Mouse (Mus musculus): ENCODE measurements around the gene Vipr1. TPM values are rescaled to one million over a fixed set of nuclear protein-coding genes. Genes with fewer than 3 reads are reported as not detected.

Gene Vipr1
- total and polyA plus RNA-seq, 2 experiments from 2014 or later: 0.51 to 1.3 TPM

DNA sequence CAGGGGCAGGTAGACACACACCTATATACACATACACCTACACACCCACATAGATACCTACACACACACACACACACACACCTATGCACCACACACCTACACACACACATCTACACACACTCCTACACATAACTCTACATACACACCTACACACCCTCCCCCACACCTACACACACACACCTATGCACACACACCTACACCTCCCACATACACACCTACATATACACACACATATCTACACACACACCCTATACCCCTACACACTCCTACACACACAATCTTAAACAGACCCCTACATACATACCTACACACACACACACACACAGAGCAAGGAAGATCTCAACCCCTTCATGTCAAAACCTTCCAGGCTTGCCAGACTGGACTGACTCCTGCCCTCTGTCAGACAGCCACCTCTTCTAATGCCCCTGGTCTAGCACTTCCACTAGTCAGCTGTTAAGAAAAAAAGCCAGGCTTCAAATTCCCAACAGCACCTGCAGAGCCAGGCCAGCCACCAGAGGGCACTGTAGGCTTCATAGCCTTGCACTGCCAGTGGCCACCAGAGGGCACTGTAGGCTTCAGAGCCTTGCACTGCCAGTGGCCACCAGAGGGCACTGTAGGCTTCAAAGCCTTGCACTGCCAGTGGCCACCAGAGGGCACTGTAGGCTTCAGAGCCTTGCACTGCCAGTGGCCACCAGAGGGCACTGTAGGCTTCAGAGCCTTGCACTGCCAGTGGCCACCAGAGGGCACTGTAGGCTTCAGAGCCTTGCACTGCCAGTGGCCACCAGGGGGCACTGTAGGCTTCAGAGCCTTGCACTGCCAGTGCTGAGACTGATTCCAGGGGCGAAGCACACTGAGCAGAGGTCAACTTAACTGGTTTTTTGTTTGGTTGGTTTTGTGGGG lies 54.9 kb downstream of the Vipr1 start:
- no peaks in the 10 kb centered on the region for H3K27me3 ChIP-seq (ENCODE audit: insufficient read depth, low read length)
- ATAC-seq: peak; percentile 73
- no peaks in the 10 kb centered on the region for H3K9me3 ChIP-seq (ENCODE audit: low read length)
- no peak overlapping the region for H3K9ac ChIP-seq (replicated peaks; ENCODE audit: low read length)
- H3K27ac ChIP-seq: no peak overlapping the region
- H3K4me3 ChIP-seq (ENCODE audit: low read length): no peak overlapping the region
- DNase-seq (ENCODE audit: low spot score): peak; percentile 62
- H3K4me2 ChIP-seq (ENCODE audit: low read depth, low read length): no peak overlapping the region
- TF ChIP-seq CTCF (IDR thresholded peaks at IDR 0.05; ENCODE audit: low read depth): peak; percentile 99
- H3K4me1 ChIP-seq (ENCODE audit: insufficient read depth, low read length): no peaks in the 10 kb centered on the region
- WGBS: 100% methylated on average over 1 of the region's 1 CpGs
- peaks cover 20% of the 10 kb centered on the region; the same call in 1 of the 2 replicates for H3K36me3 ChIP-seq (ENCODE audit: insufficient read depth, low read length)

DNA sequence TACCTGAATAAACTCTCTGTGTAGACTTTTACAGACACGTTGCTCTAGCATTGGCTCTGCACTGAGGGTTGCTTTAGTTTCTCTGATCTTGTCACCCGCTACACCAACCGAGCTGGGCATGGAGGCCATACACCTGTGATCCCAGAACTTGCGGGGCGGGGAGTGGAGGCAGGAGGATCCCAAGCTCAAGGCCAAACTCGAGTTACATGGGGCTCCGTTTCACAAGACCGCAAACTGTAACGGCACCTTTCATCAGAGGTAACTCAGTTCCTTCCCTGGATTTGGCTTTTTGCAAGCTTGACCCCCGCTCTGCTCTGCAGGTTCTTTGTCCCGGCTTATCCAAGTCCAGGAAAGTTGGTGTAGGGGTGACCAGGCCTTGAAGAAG lies 61.7 kb downstream of the Vipr1 start:
- peak overlapping the region; percentile 77 for H3K9ac ChIP-seq (replicated peaks; ENCODE audit: low read length)
- DNase-seq (ENCODE audit: low spot score) (no peak), ATAC-seq (no peak)
- no peaks in the 10 kb centered on the region for H3K36me3 ChIP-seq (ENCODE audit: insufficient read depth, low read length)
- WGBS: 31% methylated on average over 11 of the region's 11 CpGs
- H3K4me3 ChIP-seq (ENCODE audit: low read length): peak overlapping the region; percentile 91
- H3K4me1 ChIP-seq (ENCODE audit: insufficient read depth, low read length): peaks cover 12% of the 10 kb centered on the region
- no peaks in the 10 kb centered on the region for H3K27me3 ChIP-seq (ENCODE audit: insufficient read depth, low read length)
- H3K9me3 ChIP-seq (ENCODE audit: low read length): no peaks in the 10 kb centered on the region
- H3K4me2 ChIP-seq (ENCODE audit: low read depth, low read length): peak overlapping the region; percentile 97
- no peak for TF ChIP-seq CTCF (IDR thresholded peaks at IDR 0.05; ENCODE audit: low read depth)
- peak overlapping the region; percentile 80; the same call in 1 of the 2 replicates for H3K27ac ChIP-seq

DNA sequence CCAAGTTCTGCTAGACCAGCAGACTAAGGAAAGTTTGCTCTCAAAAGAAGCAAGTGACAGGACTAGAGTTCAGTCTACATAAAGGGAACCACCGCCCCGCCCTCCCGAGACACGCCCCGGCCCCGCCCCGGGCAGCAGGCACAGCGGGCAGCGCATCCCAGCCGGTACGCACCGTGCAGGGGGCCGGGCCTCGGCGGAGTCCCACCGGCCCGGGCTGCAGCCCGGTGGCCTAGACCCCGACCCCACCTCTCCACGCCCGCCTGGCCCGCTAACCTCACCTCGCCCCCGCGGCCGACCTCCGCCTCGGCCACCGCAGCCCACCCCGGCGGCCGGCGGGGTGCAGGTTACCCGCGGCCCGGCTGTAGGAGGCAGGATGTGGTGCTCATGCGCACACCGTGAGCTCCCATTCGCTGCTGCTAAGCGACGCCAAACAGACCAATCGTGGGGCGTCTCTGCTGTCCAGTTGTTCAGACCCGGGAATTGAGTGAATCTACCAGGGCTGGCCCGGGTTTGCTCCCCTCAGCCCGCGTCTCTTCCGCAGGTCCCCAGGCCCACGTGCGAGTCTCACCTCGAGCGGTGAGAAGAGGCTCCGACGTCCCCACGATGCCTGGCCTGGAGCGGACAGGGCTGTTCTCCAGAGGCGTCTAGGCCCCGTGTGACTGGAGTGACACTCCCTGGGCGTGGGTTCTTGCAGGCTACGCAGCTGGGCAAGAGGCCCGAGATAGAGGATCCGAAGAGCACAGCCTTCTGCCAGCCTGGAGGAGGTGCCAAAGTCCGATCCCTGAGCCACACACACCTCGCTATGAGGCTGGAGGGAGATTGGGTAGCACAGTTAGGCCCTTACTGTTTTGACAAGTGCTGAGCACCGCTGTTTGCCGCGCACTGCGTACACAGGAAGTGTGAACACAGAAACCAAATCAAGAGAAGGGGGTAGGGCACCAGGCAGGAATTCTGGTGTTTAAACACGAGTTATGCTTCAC lies 62.4 kb downstream of the Vipr1 start, which contains the start of gene Sec22c:
TSS of gene Sec22c (minus strand) at position 845 of the 980 bp plus-strand sequence.
- DNase-seq (ENCODE audit: low spot score) (peak; percentile 94), ATAC-seq (peak; percentile 96)
- H3K27ac ChIP-seq: peak within 1 kb of the TSS; percentile 80
- H3K36me3 ChIP-seq (ENCODE audit: insufficient read depth, low read length): no peaks in the 10 kb centered on the region
- peaks cover 12% of the 10 kb centered on the region for H3K4me1 ChIP-seq (ENCODE audit: insufficient read depth, low read length)
- TF ChIP-seq CTCF (IDR thresholded peaks at IDR 0.05; ENCODE audit: low read depth): no peak; the same call in 1 of the 2 replicates
- no peaks in the 10 kb centered on the region for H3K27me3 ChIP-seq (ENCODE audit: insufficient read depth, low read length)
- peak within 1 kb of the TSS; percentile 77 for H3K9ac ChIP-seq (replicated peaks; ENCODE audit: low read length)
- H3K4me3 ChIP-seq (ENCODE audit: low read length): peak within 1 kb of the TSS; percentile 91
- H3K9me3 ChIP-seq (ENCODE audit: low read length): no peaks in the 10 kb centered on the region
- WGBS: 1% methylated on average over 69 of the region's 69 CpGs
- H3K4me2 ChIP-seq (ENCODE audit: low read depth, low read length): peak within 1 kb of the TSS; percentile 97

DNA sequence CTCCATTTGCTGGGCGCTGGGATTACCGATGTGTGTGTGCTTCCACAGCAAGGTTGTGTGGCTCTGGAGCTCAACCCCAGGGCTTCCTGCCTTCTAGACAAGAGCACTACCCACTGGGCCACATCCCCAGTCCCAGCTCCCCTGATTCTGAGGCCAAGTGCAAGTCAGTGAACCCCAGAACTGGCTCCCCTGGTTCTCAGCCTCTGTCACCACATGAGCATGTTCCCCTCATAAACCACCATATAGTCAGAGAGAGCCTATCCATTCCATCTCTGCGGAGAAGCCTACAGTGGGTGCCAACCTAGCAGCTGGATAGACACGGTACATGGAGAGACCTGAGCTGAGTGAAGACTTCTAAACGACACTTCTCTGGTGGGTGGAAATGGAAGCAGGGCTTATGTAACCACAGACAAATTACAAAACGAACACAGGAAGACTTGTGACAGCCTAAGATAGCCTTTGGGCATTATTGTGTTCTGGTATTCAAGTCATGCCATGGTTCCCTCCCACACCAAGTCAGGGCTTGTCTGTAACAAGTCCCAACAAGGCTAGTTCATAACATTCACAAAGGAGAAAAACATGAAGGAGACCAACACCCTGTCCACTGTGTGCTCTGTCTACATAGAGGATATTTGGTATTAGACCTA lies 63.6 kb downstream of the Vipr1 start:
- no peak for ATAC-seq
- H3K9me3 ChIP-seq (ENCODE audit: low read length): no peaks in the 10 kb centered on the region
- no peak overlapping the region for H3K27ac ChIP-seq
- WGBS: 81% methylated on average over 6 of the region's 6 CpGs
- no peak overlapping the region for H3K9ac ChIP-seq (replicated peaks; ENCODE audit: low read length)
- no peaks in the 10 kb centered on the region for H3K36me3 ChIP-seq (ENCODE audit: insufficient read depth, low read length)
- H3K4me1 ChIP-seq (ENCODE audit: insufficient read depth, low read length): peaks cover 12% of the 10 kb centered on the region
- no peak for TF ChIP-seq CTCF (IDR thresholded peaks at IDR 0.05; ENCODE audit: low read depth)
- no peak for DNase-seq (ENCODE audit: low spot score)
- no peak overlapping the region for H3K4me3 ChIP-seq (ENCODE audit: low read length)
- no peaks in the 10 kb centered on the region for H3K27me3 ChIP-seq (ENCODE audit: insufficient read depth, low read length)
- 0 out of 2 replicates have a peak overlapping the region, but pooled peaks have one; percentile 97 for H3K4me2 ChIP-seq (ENCODE audit: low read depth, low read length)

DNA sequence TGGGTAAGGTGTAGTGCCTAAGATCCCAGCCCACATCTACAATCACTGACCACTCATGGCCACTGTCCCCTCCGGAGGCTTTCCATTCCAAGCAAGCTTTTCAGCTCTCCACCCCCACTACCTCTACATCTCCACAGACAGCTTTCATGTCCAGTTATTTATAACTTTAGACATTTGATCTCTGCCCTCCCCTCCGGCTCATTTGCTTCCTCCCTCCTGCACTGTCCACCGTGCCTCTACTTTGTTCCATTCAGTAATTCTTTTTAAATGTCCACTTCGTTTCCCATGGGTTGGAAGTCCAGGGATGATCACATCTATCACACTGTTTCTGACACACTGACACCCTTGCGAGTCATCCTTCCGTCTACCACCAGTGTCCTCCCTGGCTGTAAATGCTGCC lies 65.3 kb downstream of the Vipr1 start:
- ATAC-seq (no peak), DNase-seq (ENCODE audit: low spot score) (no peak)
- peaks cover 18% of the 10 kb centered on the region for H3K4me1 ChIP-seq (ENCODE audit: insufficient read depth, low read length)
- H3K9ac ChIP-seq (replicated peaks; ENCODE audit: low read length): no peak overlapping the region
- no peaks in the 10 kb centered on the region for H3K27me3 ChIP-seq (ENCODE audit: insufficient read depth, low read length)
- H3K4me3 ChIP-seq (ENCODE audit: low read length): no peak overlapping the region
- H3K9me3 ChIP-seq (ENCODE audit: low read length): no peaks in the 10 kb centered on the region
- no peak for TF ChIP-seq CTCF (IDR thresholded peaks at IDR 0.05; ENCODE audit: low read depth)
- H3K36me3 ChIP-seq (ENCODE audit: insufficient read depth, low read length): 0 out of 2 replicates have a peak, but pooled peaks cover 2% of the 10 kb centered on the region
- no peak overlapping the region for H3K4me2 ChIP-seq (ENCODE audit: low read depth, low read length)
- no peak overlapping the region for H3K27ac ChIP-seq
- WGBS: 60% methylated on average over 6 of the region's 6 CpGs
